Mouse (Mus musculus): Measurements from ENCODE around the gene Fgf23. TPM values are rescaled to one million over a fixed set of nuclear protein-coding genes. Genes with fewer than 3 reads are reported as not detected.

Fgf23 gene
- polyA plus RNA-seq, 1 experiment from 2014 or later: 0.09 TPM

DNA sequence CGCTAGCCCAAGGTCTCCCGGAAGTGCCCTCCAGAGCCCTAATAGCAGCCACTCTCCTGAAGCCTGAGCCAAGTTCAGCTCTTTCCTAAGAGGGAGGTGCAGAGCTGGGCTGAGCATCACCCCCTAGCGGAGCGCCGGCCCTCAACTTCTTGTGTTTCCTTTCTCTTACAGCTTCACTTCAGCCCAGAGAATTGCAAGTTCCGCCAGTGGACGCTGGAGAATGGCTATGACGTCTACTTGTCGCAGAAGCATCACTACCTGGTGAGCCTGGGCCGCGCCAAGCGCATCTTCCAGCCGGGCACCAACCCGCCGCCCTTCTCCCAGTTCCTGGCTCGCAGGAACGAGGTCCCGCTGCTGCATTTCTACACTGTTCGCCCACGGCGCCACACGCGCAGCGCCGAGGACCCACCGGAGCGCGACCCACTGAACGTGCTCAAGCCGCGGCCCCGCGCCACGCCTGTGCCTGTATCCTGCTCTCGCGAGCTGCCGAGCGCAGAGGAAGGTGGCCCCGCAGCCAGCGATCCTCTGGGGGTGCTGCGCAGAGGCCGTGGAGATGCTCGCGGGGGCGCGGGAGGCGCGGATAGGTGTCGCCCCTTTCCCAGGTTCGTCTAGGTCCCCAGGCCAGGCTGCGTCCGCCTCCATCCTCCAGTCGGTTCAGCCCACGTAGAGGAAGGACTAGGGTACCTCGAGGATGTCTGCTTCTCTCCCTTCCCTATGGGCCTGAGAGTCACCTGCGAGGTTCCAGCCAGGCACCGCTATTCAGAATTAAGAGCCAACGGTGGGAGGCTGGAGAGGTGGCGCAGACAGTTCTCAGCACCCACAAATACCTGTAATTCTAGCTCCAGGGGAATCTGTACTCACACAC is 7.4 kb downstream of the Fgf23 start:
- peak; percentile 86 for DNase-seq (ENCODE audit: low spot score)
- Histone ChIP-seq H3K4me3 (ENCODE audit: low read depth, low read length) (peak overlapping the region; percentile 63), H3K9ac (ENCODE audit: low read length) (peak overlapping the region; percentile 82), H3K36me3 (ENCODE audit: control insufficient read depth, insufficient read depth, low read length) (no peaks in the 10 kb centered on the region), H3K4me2 (ENCODE audit: low read length) (peak overlapping the region; percentile 97), H3K27me3 (replicated peaks; ENCODE audit: control insufficient read depth, insufficient read depth, low read length) (no peaks in the 10 kb centered on the region), H3K9me3 (replicated peaks; ENCODE audit: control insufficient read depth, low read length) (no peaks in the 10 kb centered on the region), H3K4me1 (ENCODE audit: control insufficient read depth, insufficient read depth, low read length) (no peaks in the 10 kb centered on the region), H3K27ac (ENCODE audit: low read depth, low read length) (peak overlapping the region; percentile 76)
- WGBS: under 1% methylated on average over 59 of the region's 59 CpGs
- ATAC-seq: peak; percentile 90

DNA sequence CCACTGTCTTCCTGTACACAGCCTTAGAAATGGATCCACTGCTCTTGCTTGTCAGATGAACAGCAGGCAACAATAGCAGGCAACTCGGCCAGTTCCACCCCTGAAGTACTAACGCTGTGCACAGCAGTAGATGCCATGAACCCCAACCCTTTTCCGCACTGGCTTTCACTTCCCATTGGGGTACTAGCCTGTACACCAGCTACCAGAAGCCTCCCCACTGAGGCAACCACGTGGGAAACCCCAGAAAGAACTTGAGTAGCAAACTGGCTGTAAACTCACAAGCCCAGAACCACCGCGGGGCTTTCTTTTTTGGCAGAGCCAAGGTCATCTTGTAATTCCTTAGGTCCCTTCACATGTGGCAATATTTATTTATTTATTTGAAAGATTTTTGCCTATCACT is 9.1 kb downstream of the Fgf23 start:
- Histone ChIP-seq H3K4me2 (ENCODE audit: low read length) (no peak overlapping the region), H3K36me3 (ENCODE audit: control insufficient read depth, insufficient read depth, low read length) (peaks cover 4% of the 10 kb centered on the region; the same call in 1 of the 2 replicates), H3K9me3 (replicated peaks; ENCODE audit: control insufficient read depth, low read length) (no peaks in the 10 kb centered on the region), H3K27me3 (replicated peaks; ENCODE audit: control insufficient read depth, insufficient read depth, low read length) (no peaks in the 10 kb centered on the region), H3K9ac (ENCODE audit: low read length) (no peak overlapping the region), H3K27ac (ENCODE audit: low read depth, low read length) (no peak overlapping the region), H3K4me3 (ENCODE audit: low read depth, low read length) (no peak overlapping the region), H3K4me1 (ENCODE audit: control insufficient read depth, insufficient read depth, low read length) (no peaks in the 10 kb centered on the region)
- 74% methylated on average over 6 of the region's 6 CpGs for WGBS
- no peak for DNase-seq (ENCODE audit: low spot score)
- no peak for ATAC-seq

DNA sequence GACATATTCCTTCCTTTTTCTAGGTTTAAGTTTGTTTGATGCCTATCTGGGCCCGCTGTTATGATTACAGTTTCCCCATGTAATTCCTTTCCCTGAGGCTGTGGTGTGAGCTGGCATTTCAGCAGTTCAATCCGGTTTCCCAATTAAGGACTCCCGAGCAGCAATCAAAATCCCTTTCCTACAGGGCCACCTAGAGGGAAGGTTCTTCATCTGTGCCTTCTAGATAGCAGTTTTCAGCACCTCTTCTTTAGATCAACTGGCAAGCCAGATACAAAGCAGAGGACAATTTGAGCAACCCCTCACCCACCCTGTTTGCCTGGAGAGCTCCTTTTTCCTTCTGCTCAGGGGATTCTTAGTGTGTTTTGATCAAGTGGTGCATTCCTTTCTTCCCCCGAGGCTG is 14.0 kb downstream of the Fgf23 start:
- Histone ChIP-seq H3K27me3 (replicated peaks; ENCODE audit: control insufficient read depth, insufficient read depth, low read length) (no peaks in the 10 kb centered on the region), H3K4me1 (ENCODE audit: control insufficient read depth, insufficient read depth, low read length) (no peaks in the 10 kb centered on the region), H3K27ac (ENCODE audit: low read depth, low read length) (no peak overlapping the region), H3K9ac (ENCODE audit: low read length) (no peak overlapping the region), H3K9me3 (replicated peaks; ENCODE audit: control insufficient read depth, low read length) (no peaks in the 10 kb centered on the region), H3K4me3 (ENCODE audit: low read depth, low read length) (no peak overlapping the region), H3K36me3 (ENCODE audit: control insufficient read depth, insufficient read depth, low read length) (peaks cover 46% of the 10 kb centered on the region), H3K4me2 (ENCODE audit: low read length) (no peak overlapping the region)
- no peak for ATAC-seq
- 63% methylated on average over 4 of the region's 4 CpGs for WGBS
- no peak for DNase-seq (ENCODE audit: low spot score)

DNA sequence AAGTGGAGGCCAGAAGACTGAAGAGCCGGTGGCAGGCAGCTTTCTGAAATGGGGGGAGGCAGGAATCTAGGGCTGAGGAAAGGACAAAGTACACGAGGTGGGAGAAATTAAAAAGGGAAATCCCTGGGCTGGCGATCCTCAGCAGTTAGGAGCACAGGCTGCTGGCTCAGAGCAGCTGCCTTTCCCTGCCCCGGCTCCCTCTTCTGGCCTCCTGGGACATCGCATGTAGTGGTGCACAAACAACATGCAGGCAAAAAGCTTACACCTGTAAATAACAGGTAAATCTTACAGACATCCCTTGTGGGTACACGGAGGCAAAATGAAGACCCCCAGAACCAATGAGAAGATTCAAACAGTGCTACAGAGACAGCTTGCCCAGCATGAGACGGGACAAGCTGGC is 21.9 kb downstream of the Fgf23 start:
- no peaks in the 10 kb centered on the region for H3K9me3 ChIP-seq (replicated peaks; ENCODE audit: control insufficient read depth, low read length)
- H3K4me1 ChIP-seq (ENCODE audit: control insufficient read depth, insufficient read depth, low read length): no peaks in the 10 kb centered on the region
- H3K4me2 ChIP-seq (ENCODE audit: low read length): no peak overlapping the region
- ATAC-seq (no peak), DNase-seq (ENCODE audit: low spot score) (no peak)
- 69% methylated on average over 7 of the region's 7 CpGs for WGBS
- H3K36me3 ChIP-seq (ENCODE audit: control insufficient read depth, insufficient read depth, low read length): peaks cover 31% of the 10 kb centered on the region
- no peak overlapping the region for H3K4me3 ChIP-seq (ENCODE audit: low read depth, low read length)
- H3K27ac ChIP-seq (ENCODE audit: low read depth, low read length): no peak overlapping the region
- H3K27me3 ChIP-seq (replicated peaks; ENCODE audit: control insufficient read depth, insufficient read depth, low read length): no peaks in the 10 kb centered on the region
- no peak overlapping the region for H3K9ac ChIP-seq (ENCODE audit: low read length)

DNA sequence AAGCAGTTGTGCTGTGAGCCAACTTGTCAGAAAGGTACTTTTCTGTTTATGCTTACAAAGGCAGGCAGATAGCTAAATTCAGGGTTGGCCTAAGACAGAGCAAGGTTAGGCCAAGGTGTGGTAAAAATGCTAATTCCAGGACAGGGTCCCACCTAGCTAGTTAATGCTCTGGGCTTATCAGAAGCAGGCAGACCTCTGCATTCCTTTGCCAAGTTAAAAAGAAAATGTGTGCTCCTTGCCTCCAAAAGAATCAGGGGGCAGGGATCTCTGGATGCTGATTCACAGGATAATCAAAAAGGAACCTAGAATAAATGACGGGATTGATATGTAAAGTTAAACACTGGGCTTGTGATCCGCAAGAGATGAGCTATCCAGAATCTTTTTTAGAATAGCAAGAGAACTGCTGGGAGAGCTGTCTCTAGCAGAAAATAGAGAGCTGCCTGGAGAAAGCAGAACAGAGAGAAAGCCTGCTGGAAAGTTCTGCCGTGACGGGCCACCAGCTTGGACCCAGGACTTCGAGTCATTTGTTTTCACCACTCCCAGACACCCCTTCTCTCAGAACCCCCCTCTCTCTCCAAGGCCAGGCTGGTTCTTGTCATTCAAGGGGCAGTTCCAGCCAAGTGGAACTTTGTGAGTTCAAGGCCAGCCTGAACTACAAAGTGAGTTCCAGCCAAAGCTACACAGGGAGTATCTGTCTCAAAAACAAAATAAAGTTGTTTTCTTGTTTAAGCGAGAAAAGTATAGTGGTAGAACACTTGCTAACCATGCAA is 31.0 kb downstream of the Fgf23 start:
- Histone ChIP-seq H3K4me1 (ENCODE audit: control insufficient read depth, insufficient read depth, low read length) (peaks cover 6% of the 10 kb centered on the region; the same call in 1 of the 2 replicates), H3K27me3 (replicated peaks; ENCODE audit: control insufficient read depth, insufficient read depth, low read length) (no peaks in the 10 kb centered on the region), H3K27ac (ENCODE audit: low read depth, low read length) (no peak overlapping the region), H3K4me2 (ENCODE audit: low read length) (no peak overlapping the region), H3K9ac (ENCODE audit: low read length) (no peak overlapping the region), H3K36me3 (ENCODE audit: control insufficient read depth, insufficient read depth, low read length) (peaks cover 8% of the 10 kb centered on the region), H3K9me3 (replicated peaks; ENCODE audit: control insufficient read depth, low read length) (no peaks in the 10 kb centered on the region), H3K4me3 (ENCODE audit: low read depth, low read length) (no peak overlapping the region)
- DNase-seq (ENCODE audit: low spot score): no peak
- ATAC-seq: no peak
- 96% methylated on average over 6 of the region's 6 CpGs for WGBS

DNA sequence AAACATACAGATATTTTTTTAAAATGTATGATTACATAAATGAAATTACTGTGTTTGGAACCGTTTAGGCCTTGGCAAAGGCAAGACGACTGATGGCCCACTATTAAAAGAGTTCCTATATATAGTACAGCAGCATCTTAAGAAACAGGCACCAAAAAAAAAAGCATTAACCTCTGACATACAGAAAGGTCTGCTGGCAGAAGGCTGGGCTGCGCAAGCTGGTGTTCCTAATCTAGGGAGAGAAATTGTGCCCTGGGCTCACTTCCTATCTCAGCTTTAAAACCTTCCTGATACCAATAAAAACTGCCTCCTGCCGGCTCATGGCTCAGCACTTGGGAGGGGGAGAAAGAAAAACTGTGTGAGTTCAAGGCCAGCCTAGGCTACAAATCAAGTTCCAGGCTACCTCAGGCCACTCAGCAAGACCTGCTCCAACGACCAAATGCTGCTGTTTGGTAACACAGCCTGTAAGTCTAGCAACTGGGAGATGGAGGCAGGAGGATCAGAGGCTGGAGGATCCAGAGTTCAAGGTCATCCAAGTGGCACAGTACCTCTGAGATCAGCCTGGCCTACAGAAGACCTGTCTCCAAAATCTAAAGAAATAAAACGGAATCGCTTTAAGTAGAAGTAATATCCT is 31.8 kb downstream of the Fgf23 start:
- ATAC-seq (no peak), DNase-seq (ENCODE audit: low spot score) (no peak)
- Histone ChIP-seq H3K4me1 (ENCODE audit: control insufficient read depth, insufficient read depth, low read length) (peaks cover 6% of the 10 kb centered on the region; the same call in 1 of the 2 replicates), H3K9ac (ENCODE audit: low read length) (no peak overlapping the region), H3K4me3 (ENCODE audit: low read depth, low read length) (no peak overlapping the region), H3K27ac (ENCODE audit: low read depth, low read length) (no peak overlapping the region), H3K36me3 (ENCODE audit: control insufficient read depth, insufficient read depth, low read length) (peaks cover 8% of the 10 kb centered on the region), H3K4me2 (ENCODE audit: low read length) (no peak overlapping the region), H3K9me3 (replicated peaks; ENCODE audit: control insufficient read depth, low read length) (no peaks in the 10 kb centered on the region), H3K27me3 (replicated peaks; ENCODE audit: control insufficient read depth, insufficient read depth, low read length) (no peaks in the 10 kb centered on the region)
- 88% methylated on average over 7 of the region's 7 CpGs for WGBS

DNA sequence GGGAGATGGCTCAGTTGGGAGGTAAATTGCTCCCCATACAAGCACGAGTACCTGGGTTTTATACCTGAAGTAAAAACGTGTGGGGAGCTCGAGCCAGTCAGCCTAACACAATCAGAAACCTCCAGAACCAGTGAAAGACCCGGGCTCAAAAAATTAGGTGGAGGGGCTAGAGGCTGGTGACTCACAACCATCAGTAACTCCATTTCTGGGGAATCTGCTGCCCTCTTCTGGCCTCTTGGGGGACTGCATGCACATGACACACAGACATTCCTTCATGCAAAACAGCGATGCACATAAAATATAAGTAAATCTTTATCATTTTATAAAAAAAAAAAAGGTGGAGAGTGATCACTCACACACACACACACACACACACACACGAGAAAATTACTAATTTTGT is 32.4 kb downstream of the Fgf23 start:
- Histone ChIP-seq H3K27ac (ENCODE audit: low read depth, low read length) (no peak overlapping the region), H3K27me3 (replicated peaks; ENCODE audit: control insufficient read depth, insufficient read depth, low read length) (no peaks in the 10 kb centered on the region), H3K9me3 (replicated peaks; ENCODE audit: control insufficient read depth, low read length) (no peaks in the 10 kb centered on the region), H3K4me3 (ENCODE audit: low read depth, low read length) (no peak overlapping the region), H3K4me2 (ENCODE audit: low read length) (no peak overlapping the region), H3K9ac (ENCODE audit: low read length) (no peak overlapping the region), H3K36me3 (ENCODE audit: control insufficient read depth, insufficient read depth, low read length) (peaks cover 8% of the 10 kb centered on the region), H3K4me1 (ENCODE audit: control insufficient read depth, insufficient read depth, low read length) (peaks cover 6% of the 10 kb centered on the region; the same call in 1 of the 2 replicates)
- ATAC-seq (no peak), DNase-seq (ENCODE audit: low spot score) (no peak)
- 69% methylated on average over 6 of the region's 6 CpGs for WGBS

DNA sequence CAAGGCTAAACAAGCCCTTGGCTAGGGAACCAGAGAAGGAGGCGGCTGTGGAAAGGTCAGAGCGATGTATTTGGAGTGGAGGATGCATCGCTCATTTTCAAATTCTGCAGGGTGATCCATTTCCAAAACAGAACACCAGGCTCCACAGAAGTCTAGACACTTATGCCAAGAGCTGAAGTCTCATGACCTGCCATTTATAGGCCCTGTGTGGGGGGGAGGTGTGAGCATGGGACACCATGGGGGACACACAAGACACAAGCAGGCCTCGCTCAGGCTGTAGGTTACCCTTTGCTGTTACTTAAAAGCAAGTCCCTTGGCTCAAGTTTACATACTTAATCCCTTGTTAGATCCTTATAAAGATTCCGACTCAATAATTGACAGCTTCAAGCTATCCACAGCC is 33.5 kb downstream of the Fgf23 start:
- Histone ChIP-seq H3K27me3 (replicated peaks; ENCODE audit: control insufficient read depth, insufficient read depth, low read length) (no peaks in the 10 kb centered on the region), H3K36me3 (ENCODE audit: control insufficient read depth, insufficient read depth, low read length) (no peaks in the 10 kb centered on the region; the same call in 1 of the 2 replicates), H3K9ac (ENCODE audit: low read length) (no peak overlapping the region), H3K4me1 (ENCODE audit: control insufficient read depth, insufficient read depth, low read length) (peaks cover 6% of the 10 kb centered on the region; the same call in 1 of the 2 replicates), H3K9me3 (replicated peaks; ENCODE audit: control insufficient read depth, low read length) (no peaks in the 10 kb centered on the region), H3K4me3 (ENCODE audit: low read depth, low read length) (no peak overlapping the region), H3K27ac (ENCODE audit: low read depth, low read length) (no peak overlapping the region), H3K4me2 (ENCODE audit: low read length) (no peak overlapping the region)
- ATAC-seq (no peak), DNase-seq (ENCODE audit: low spot score) (no peak)
- 86% methylated on average over 5 of the region's 5 CpGs for WGBS
